Mouse (Mus musculus): ENCODE data around the gene Myo6.

Gene Myo6

DNA sequence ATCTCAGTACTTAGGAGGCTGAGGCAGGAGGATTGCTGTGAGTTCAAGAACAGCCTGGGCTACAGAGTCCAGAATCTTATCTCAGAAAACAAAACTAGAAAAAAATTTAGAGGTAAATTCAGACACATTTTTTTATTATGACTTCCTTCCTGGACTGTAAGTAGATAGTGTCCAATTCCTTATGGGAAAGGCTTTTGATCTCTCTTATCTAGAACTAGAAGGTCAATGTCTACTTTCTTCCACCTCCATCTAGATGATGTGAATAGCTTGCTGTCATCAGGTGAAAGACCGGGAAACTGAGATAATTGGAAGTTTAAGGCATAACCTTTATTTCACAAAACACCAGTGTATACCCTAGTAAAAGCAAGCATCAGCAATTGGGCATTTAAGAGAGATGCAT is 16.9 kb downstream of the Myo6 start:
- no peak for DNase-seq (ENCODE audit: low read depth)

DNA sequence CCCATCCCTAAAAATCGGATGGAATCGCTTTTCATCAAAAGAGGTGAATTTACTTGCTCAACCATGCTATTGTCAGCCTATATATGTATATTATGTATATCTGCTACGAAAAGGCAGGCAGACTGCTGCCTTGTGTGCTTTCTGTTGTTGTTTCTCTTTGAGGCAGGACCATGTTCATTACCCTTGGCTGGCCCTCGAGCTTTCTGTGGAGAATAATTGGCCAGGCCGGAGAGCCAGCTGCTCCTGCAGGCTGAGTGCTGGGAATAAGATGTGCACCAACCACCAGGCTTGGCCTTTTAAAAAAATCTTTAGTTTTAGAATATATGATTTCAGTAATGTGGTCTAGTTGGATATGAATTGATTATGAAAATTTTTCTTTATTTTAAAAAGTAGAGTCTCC is 19.3 kb downstream of the Myo6 start:
- DNase-seq (ENCODE audit: low read depth) = no peak

DNA sequence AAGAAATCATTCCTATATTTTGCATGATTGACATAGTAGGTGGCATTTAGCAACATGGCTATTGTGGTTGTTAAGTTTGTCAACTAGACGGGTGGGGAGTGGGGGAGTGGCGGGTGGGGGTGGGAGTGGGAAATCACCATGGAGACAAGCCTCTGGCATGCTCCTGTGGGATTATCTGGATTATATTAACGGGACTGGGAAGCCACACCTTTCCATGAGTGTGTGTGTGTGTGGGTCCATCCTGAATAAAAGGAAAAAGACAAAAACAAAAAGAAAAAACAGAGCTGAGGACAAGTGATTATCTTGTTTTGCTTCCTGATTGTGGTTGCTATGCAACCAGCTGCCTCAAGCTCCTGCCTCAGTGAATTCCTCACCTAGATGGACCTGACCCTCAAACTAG is 20.9 kb downstream of the Myo6 start:
- DNase-seq (ENCODE audit: low read depth) = no peak

DNA sequence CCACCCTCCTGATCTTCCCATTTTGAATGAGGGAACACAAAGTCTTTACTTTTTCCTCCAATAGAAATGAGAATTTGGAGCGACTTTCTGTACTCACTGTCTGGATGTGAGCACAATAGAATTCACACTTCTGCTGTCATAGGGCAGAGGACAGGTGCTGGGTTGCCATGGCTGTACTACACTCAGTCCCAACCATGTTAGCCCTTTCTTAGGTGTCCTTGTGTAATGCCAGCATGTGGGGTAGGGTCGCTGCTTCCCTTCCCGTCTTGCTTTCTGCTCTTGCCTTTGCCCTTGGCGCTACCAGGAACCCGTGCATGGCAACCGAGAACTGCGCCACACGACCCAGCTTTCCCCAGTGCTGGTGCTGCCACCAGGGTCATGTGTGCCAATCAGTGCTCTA is 21.9 kb downstream of the Myo6 start:
- DNase-seq (ENCODE audit: low read depth) = no peak

DNA sequence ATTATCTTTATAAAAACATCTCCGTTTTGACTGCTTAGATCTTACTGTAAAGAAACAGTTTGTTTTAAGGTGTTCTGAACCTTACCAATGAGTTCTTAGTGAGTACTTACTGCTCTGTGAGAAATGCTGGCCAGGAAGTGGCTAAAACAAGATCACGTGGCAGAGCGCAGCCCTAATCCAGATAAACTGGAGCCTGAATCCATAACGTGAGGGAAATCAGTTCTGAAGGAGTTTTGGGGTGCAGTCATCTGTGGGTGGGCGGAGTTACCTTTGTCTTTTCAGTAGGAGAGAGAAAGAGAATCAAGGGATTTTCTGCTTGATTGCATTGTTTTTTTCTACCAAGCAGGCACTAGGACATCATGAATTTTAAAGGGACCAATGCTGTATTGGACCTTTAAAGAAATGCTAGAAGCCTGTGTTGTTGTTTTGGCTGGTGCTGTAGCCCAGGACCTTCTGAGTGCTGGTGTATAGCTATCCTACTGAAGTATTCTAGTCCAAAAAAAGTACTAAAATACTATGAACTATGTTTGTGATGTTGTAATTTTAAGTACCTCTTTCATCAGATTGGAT is 23.6 kb downstream of the Myo6 start:
- no peak for DNase-seq (ENCODE audit: low read depth)

DNA sequence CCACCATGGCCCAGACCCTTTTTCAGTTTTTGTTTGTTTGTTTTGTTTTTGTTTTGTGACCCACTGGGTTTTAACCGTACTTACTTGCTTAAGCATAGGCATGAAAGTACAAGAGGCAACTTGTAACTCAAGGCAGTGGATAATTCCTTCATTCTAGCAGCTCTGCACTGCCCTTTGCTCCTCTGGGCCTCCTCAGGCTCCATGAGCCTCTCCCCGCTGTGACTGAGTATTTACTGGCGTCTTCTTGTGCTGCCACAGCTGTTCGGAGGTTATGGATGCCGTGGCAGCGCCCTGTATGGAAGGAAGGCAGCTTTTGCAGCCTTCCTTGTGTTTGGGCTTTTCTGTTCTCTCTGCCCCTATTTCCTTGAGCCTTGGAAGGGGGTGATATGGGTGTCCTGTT is 26.4 kb downstream of the Myo6 start:
- no peak for DNase-seq (ENCODE audit: low read depth)

DNA sequence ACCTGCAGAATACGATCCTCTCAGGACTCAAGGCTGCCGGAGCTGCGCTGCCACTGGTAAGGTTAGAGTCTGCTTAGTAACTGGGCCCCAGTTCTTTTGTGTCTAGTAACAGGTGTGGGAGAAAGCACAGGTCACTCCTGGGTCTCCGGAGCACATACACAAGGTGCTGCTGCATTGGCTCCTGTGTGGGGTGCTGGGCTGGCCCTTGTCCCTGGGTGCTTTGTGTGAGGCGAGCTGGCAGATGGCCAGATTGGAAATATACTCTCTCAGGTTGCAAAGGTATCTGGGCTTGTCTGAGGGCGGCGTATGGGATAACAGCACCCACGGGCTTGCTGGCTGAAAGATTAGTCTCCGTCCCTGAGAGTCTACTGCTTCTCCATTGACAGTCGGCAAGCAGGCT is 27.5 kb downstream of the Myo6 start:
- no peak for DNase-seq (ENCODE audit: low read depth)

DNA sequence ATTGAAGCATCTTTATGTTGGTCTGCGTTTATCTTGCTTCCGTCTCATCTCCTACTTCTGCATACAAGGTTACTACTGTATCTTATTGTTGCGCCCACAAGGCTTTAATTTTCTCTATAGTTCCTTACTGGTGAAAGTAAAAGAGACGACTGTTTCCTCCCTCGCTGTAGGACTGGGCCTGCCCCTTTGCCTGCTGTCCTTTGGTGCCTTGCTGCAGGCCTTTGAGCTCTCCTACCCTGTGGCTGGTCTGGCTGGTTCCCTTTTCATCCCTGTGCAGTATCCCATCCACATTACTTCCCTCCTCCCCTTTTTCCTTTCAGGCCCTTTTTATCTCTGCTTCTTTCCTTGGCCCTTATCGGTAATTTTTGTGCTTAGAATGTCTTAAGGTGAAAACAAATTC is 29.6 kb downstream of the Myo6 start:
- DNase-seq (ENCODE audit: low read depth) = no peak

DNA sequence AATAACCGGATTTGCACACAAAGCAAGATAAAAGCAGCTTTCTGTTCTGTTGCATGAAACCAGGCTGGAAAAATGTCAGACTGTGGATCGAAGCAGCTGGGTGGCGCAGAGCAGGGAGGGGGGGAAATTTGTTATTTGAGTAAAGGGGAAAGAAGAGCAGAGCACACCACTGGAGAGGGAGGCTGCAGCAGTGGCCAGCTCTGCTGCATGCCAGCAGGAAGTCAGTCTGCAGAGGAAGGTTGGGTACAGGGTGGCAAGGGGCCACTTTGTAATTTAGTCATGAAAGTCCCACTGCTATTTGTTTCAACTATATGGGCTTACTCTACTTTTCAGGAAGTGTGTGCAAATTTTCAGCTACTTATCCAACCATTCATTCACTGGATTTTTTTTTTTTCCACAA is 31.3 kb downstream of the Myo6 start:
- DNase-seq (ENCODE audit: low read depth) = no peak

DNA sequence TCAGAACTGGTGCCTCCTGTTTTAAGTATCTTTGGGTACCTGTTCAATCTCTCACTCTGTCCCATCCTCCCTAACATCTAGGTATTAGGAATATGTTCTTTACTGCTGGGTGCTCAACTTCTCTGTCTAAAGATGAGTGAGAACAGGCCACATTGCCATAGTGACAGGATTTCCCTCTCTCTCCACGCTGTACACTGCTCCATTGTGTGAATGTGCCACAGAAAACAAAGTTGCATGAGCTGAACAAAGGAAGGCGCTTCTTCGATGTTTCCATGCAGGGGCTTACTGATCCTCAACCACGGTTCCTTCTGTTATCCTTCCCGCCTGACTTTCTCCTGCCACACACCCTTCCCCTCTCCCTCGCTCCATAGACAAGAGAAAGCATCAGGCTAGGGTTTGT is 32.4 kb downstream of the Myo6 start:
- no peak for DNase-seq (ENCODE audit: low read depth)

DNA sequence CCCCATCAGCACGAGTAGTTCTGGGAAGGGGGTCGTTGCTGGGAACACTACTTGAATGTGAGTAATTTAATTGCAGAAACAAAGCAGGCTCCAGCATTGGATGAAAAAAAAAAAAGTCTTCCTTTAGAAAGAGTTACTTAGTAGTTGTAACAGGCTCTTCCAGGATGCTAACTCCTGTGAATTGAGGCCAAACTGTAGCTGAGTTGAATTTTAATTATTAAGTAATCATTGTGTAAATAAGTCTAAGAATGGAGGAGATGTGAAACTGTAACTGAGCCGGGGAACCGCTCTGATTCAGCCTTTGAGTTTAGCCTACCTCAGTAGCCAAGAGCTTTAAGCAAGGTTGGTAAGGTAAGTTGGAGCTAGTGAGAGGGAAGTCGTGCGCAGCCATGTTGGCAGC is 36.0 kb downstream of the Myo6 start:
- DNase-seq (ENCODE audit: low read depth) = no peak

DNA sequence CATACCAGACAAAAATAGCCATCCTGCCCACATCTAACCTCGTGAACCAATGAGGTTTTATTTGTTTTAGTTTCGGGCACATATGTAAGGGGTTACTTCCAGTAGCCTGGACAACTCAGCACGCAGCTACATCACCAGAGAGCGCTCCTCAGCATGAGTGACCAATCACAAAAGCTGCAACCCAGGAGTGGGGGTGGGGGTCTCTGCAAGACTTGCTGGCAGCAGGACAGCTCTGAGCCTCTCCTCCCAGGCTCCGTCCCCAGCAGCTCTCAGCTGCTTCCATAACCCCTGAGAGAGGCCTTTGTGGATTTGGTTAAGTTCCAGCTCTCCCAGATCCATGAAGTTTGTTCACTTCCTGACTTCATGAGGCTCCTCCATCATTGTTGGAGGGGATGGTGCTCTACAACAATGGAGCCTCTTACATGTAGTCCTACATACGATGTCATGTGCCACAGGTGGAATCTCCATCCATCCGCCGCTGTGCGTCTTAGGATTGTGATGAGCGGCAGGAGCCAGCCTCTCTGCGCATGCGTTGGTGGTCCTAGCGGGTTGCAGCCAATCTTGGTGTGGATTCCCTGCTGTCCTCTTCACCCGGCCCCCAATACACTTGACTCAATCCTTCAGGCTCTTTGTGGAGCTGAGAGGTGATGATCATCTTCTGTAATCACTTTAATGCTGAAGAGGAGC is 37.7 kb downstream of the Myo6 start:
- no peak for DNase-seq (ENCODE audit: low read depth)

DNA sequence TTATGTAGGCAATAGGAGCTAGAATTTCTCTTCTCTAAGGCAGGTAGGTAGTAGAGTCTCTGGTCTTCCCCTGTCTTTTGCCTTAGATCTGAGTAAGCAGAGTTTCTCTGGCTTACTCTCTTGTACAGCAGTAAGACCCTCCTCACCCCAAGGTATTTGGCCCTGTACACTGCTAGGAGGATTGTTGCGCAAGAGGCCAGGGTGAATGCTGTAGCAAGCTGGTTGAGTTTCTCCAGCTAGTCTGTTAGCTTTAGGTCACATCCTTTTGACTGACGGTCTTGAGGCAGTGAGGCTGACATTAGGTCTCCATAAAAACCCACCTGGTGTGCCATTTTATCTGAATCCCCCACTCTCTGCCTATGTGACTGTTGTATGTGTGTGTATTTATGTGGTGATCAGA is 43.9 kb downstream of the Myo6 start:
- no peak for DNase-seq (ENCODE audit: low read depth)

DNA sequence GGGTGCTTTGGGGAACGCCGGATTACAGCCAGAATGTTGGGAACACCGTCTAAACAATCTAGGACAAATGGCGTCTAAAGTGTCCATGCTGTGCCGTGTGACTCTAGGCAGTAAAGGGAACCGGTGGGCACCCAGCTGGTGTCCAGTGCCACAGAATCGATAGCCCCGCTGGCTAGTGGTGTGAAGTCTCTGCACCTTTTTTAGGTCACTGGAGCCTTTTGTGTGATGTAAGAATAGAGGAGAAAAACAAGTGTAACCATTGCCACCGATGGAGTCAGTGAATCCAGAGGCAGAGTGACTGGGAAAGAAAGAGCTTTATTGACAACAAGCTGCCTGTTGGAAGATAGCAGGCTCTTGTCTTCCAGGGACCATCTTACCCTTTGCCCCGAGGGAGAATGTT is 44.6 kb downstream of the Myo6 start:
- no peak for DNase-seq (ENCODE audit: low read depth)

DNA sequence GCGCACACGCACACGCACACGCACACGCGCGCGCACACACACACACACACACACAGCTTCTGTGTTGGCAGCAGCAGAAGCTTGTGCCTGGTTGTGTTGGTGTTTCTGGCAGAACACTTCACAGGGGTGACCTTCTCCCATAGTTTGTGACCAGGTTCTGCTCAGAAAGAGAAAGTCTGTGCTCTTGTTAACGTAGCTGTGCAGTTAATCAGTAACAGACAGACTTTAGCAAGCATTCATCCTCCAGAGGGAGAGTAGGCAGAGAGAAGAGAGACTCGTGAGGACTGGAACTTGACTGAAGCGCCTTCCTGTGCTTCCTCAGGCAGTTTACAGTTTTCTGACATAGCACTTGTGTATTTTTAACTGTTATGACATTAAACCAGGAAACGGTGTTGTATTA is 45.3 kb downstream of the Myo6 start:
- no peak for DNase-seq (ENCODE audit: low read depth)

DNA sequence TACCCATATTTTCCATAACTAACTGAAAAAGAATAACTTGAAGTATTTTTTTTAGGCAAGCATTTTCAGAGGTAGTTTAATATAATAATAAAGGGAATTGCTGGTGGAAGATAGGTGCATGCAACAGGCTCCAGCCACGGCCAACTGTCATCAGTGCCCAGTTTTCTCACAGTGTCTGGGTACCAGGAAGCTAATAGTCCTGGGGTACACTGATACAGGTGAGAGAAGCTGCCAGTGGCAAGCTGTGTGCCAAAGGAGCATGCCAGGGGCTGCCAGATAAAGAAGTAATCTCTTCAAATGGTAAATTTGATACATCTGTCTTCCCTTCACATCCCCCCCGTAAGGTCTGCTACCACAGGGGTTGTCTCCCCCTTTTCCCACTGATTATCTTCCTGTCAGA is 48.6 kb downstream of the Myo6 start:
- DNase-seq (ENCODE audit: low read depth) = no peak

DNA sequence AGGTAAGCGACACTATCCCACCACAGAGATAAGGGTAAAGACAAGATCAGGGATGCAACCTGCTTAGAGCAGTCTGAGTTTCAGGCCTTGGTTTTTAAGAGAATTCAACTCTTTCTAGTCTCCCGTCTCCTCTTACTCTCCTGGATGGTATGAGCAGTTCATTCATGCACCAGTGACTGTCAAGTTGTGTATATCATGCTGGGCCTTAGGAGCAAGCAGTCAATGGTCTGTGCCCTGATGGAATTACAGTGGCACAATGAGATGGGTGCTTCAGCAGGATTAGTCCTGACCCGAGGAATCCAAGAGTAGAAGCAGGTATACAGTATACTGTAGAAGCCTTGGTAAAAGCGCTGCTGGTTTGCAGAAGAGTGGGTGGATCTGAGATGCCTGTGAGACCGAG is 50.7 kb downstream of the Myo6 start:
- no peak for DNase-seq (ENCODE audit: low read depth)

DNA sequence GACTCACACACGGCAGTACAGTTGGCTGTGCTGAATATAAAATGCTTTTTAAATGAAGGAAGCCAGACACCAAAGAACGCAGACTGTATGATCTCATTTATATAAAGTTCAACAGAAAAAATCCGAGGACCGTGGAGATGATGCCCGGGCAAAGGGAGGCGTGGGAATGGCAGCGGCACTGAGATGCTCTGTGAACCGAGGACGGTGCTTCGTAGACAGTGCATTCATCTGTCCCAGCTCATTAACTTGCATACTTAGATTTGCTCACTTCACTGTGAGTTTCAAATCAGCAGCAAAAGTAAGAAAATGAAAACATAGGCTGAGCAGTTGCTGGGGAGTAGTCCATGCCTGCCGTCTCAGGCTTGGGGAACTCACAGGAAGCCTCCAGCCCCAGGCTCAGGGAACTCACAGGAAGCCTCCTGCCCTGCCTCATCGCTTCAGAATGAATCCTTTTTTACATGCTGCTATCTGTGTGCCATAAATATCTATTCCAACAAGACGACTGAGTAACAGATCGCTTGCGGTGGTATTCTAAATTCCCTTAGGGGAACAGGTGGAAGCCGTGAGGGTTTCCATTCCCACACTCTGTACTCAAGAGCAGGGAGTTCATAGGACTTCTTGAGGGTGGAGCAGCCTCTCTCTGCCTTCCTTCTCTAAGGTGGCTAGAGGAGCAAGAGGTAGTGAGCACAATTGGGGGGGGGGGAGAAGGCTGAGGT is 52.1 kb downstream of the Myo6 start:
- DNase-seq (ENCODE audit: low read depth) = no peak

DNA sequence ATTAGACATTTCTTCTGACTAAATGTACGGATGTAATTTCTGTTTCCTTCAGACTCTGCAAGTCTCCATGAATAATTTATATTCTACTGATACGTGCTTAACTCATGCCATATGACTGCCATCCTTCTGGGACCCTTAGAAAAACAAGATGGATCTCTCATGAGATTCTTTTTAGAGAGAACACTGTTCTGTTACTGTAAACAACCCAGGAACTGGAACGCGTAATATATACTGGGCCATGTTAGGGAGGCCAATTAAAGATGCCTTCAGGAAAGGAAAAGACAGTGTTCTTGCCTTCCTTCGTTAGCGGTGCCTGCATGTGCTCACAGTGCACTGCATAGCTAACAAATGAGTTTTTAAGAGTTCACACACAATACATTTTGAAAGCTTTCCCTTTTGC is 53.9 kb downstream of the Myo6 start:
- no peak for DNase-seq (ENCODE audit: low read depth)

DNA sequence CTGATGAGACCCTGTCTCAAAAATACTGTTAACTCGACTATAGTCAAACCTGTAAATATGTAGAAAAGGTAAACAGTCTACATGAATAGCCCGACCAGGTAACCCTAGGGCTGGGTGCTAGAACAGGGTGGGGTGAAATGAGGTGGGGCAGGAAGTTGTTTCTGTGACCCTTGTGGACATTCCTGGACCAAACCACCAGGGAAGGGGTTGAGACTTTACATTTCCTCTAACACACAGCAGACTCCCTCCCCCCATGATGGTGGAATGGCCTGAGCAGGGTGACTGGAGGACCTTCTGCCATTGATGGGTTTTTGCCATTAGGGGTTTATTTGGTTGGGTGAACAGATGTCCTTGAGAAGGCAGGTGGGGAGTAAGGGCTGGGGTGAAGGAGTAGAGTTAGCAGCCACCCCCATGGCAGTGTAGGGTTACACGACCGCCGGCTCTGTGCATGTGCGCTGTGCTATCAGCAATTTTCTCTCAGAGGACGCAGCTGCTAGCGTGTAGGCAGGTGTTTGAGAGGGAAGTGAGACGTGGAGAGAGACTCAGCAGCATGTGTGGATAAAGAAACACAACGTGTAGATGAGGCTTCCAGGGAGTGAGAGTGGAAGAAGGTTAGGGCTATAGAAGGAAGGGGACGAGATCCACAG is 59.3 kb downstream of the Myo6 start:
- no peak for DNase-seq (ENCODE audit: low read depth)

DNA sequence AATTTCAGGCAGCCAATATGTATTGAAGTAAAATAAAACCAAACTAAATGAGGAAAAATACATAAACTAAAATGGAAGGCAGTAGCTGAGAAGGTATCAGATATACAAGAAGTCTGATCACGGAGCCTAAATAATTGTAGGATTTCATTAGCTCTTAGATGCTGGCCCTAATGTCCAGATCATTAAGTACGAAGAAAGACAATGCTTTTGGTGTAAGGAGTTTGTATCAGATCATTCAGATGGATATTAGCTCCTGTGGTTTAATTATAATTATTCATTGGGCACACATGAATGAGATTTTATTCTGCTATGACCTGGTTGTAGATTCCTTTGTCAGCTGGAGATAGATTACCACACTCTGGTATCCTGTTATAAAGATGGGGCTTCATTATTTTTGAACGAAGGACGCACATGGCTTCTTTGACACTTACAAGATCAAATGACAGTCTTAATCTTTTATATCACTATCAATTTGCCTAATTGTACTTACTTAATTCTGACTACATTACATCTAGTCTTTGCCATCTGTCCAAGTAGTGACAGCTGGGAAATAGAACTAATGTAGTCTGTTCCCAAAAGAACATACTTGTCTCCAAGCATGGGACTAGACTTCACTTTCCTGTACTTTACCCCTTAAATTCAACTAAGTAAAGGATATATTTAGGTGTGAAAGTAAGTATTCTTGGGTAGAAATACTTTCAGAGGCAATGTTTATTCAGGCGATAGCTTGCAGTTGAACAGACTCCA is 61.9 kb downstream of the Myo6 start:
- no peak for DNase-seq (ENCODE audit: low read depth)

DNA sequence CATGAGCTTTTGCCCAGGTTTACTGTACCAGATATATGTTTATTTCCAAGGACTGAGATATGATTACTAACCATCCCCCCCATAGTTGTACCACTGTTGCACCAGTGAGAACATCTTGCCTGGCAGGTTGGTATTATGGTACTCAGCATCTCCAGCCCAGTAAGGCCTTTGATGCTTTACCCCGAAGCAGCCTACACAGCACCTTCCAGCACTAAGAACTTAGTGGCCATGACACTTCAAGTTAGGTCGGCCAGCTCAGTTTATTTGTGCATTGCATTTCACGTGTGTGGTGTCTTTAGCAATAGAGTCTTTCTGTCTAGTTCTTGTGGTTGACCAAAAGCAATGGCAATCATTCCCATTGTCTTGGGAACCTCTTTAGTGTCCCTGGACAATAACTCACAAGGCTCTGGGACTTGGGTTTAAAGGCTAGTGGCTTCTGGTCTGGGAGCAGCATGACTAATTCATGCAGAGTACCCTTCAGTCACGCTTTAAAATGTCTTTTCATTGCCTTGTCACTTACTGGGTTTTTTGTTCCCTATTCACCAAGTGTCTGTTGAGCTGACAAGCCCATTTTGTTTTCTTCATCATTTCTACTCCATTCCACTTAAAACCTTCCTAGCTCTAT is 69.1 kb downstream of the Myo6 start:
- no peak for DNase-seq (ENCODE audit: low read depth)
